Mouse (Mus musculus) forebrain, embryonic 16.5 days (tissue): ENCODE results near the gene Rtl6. TPM values are rescaled to one million over a fixed set of nuclear protein-coding genes. Genes with fewer than 3 reads are reported as not detected.

Source experiments
- ATAC-seq: fragments of 200-750 bp; cut with Nextera tagmentation; 2 replicates; pipeline ENCODE4 v1.8.0; 2017; ENCODE audit warnings: mild to moderate bottlenecking, moderate library complexity
- H3K27ac ChIP-seq: fragments of 300-500 bp; sonication (generic); 2 replicates; pipeline ENCODE4 v1.5.1; 2014; ENCODE audit warnings: low read length, control low read depth
- H3K27me3 ChIP-seq: fragments of 300-500 bp; sonication (generic); replicated peaks from 2 replicates; pipeline ENCODE4 v1.6.1; 2014; ENCODE audit warnings: low read length; ENCODE audit not compliant: control insufficient read depth, insufficient read depth
- H3K36me3 ChIP-seq: fragments of 300-500 bp; sonication (generic); 2 replicates; pipeline ENCODE4 v1.6.1; 2014; ENCODE audit not compliant: control insufficient read depth, insufficient read depth
- H3K4me1 ChIP-seq: fragments of 300-500 bp; sonication (generic); replicated peaks from 2 replicates; pipeline ENCODE4 v1.6.1; 2014; ENCODE audit warnings: low read length; ENCODE audit not compliant: control insufficient read depth, insufficient read depth
- H3K4me2 ChIP-seq: fragments of 300-500 bp; sonication (generic); 2 replicates; pipeline ENCODE4 v1.6.1; 2014; ENCODE audit warnings: mild to moderate bottlenecking, low read length, control low read depth
- H3K4me3 ChIP-seq: fragments of 300-500 bp; sonication (generic); replicated peaks from 2 replicates; pipeline ENCODE4 v1.5.1; 2014; ENCODE audit warnings: mild to moderate bottlenecking, low read length, control low read depth
- H3K9ac ChIP-seq: fragments of 300-500 bp; sonication (generic); replicated peaks from 2 replicates; pipeline ENCODE4 v1.6.1; 2014; ENCODE audit warnings: low read depth, low read length, control low read depth
- H3K9me3 ChIP-seq: fragments of 300-500 bp; sonication (generic); 2 replicates; pipeline ENCODE4 v1.6.1; 2016; ENCODE audit warnings: low read length; ENCODE audit not compliant: control insufficient read depth
- WGBS: fragments of 180-500 bp; shearing (Covaris S2); extraction: QIAGEN DNeasy Blood & Tissue Kit; methylation state at CpG from one replicate; pipeline ENCODE4 v1.1.7; 2014; 5-methylcytosine and 5-hydroxymethylcytosine counted together
- polyA plus RNA-seq: library from polyadenylated mRNA; unstranded; fragments of >200 nt; fragmentation: Nextera tagmentation; extraction: Ambion mirVana; gene quantifications from 2 replicates; pipeline ENCODE4 v1.2.1, GENCODE M21; 2015

Gene Rtl6
- polyA plus RNA-seq, 1 experiment from 2014 or later: 74.8 TPM

DNA sequence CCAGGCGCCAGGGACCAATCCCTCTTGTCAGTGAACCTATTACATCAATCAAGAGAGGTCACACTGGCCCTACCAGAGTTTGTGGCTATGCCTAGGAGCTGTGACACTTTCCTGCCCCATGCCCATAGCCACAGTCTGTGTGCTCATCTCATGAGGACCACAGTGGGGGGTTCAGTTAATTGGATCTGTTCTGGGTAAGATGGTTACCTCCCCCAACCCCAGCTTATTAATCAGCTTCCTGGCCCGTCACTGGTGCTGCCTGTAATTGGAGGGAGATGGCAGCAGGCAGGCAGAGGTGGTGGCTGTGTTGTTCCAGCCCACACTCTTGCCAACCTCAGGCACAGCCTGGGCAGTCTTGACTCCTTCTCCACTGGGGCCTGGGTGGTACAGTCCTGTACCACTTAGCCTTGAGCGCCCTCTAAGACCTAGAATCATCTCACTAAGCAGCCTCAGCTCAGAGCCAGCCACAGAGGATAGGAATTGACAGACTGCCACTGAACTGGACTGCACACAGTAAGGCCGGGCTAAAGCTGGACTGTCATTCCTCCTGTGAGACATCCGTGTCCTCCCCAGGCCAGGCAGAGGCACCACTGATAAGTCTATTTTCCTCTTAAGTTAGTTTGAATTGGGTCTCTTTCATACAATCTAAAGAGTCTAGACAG is 32.3 kb downstream of the Rtl6 start:
- ATAC-seq: peak; percentile 57; the same call in 1 of the 2 replicates
- no peak overlapping the region for H3K9ac ChIP-seq
- no peak overlapping the region for H3K4me2 ChIP-seq
- no peaks in the 10 kb centered on the region for H3K9me3 ChIP-seq
- H3K27ac ChIP-seq: no peak overlapping the region
- 50% methylated on average over 5 of the region's 5 CpGs for WGBS
- no peaks in the 10 kb centered on the region for H3K36me3 ChIP-seq
- no peaks in the 10 kb centered on the region for H3K27me3 ChIP-seq
- H3K4me3 ChIP-seq: no peak overlapping the region
- peaks cover 7% of the 10 kb centered on the region; the same call in 1 of the 2 replicates for H3K4me1 ChIP-seq

DNA sequence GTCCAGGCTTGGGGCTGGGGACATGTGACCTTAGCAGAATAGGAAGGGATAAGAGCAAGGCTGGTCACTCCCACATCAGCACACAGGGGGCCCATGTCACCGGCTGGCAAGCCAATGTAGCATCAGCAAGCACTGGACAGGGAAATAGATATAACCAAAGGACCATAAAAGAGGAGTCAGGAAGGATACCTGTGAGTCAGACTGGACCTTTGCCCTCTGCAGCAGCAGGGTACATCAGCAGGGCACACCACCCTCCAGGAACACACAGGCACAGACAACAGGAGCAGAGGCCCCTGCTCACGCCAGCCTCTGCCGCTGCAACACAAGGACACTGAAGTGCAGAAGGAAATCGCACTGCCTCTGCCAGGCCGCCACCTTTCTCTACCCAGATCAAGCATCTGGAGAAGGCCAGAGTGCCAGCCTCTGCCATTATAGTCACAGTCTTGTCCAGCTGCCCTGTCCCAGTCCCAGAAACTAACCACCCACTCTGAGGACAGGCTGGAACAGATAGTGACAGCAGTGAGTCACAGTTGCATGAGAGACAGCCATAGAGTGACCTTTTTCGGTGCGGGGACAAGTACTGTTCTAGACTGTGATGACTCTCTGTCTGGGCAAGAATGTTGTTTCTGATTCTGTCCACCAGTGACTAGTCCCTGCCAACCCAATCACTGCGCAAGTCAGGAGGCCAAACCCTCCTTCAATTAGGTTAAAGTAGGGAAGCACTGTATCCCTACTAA is 34.5 kb downstream of the Rtl6 start:
- H3K4me1 ChIP-seq: peaks cover 13% of the 10 kb centered on the region

DNA sequence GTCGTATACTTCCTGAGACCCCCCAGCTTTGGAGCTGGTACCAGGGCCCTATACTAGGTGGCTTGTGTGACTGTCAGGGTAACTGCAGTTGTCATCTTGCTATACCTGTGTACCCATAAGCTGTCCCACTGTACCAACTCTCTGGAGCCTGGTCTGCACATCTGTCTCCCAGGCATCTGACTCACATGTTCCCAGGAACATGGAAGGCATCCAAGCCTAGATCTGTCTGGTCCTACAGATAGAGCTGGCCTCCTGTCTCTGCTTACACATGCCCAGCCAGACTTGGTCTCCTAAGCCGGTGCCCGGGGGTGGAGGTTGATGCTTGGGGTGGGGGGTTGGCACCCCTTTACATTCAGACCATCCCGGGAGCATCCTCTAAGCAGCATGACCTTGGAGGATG is 36.1 kb downstream of the Rtl6 start:
- no peak overlapping the region for H3K4me3 ChIP-seq
- no peak for ATAC-seq
- H3K4me1 ChIP-seq: peaks cover 8% of the 10 kb centered on the region
- no peak overlapping the region for H3K27ac ChIP-seq
- no peaks in the 10 kb centered on the region for H3K9me3 ChIP-seq
- no peaks in the 10 kb centered on the region for H3K36me3 ChIP-seq
- no peak overlapping the region for H3K4me2 ChIP-seq
- H3K27me3 ChIP-seq: no peaks in the 10 kb centered on the region
- H3K9ac ChIP-seq: no peak overlapping the region
- 68% methylated on average over 4 of the region's 4 CpGs for WGBS

More for the DNA sequence above, 34.5 kb downstream of the Rtl6 start:
- 88% methylated on average over 8 of the region's 8 CpGs for WGBS
- Histone ChIP-seq H3K4me2 (no peak overlapping the region), H3K27ac (no peak overlapping the region), H3K4me3 (no peak overlapping the region), H3K27me3 (no peaks in the 10 kb centered on the region), H3K36me3 (no peaks in the 10 kb centered on the region), H3K9me3 (no peaks in the 10 kb centered on the region), H3K9ac (no peak overlapping the region)
- no peak for ATAC-seq

DNA sequence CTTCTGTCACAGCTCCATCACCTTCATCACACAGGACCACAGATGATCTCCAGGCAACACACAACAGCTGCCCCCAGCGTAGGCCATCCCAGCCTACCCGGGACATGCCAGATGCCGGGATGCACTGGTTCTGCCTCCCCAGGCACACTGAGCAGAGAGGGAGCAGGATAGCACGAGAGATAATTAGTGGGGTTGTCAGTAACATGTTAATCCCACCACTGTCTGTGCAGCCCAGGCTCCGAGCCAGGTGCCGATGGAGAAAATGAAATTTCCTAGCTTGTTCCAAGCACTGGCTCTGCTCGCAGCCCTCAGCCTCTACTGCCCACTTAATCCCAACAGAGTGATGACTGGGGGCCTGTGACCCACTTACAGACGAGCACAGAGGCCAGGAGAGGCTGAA is 39.1 kb downstream of the Rtl6 start:
- Histone ChIP-seq H3K27ac (no peak overlapping the region), H3K27me3 (no peaks in the 10 kb centered on the region), H3K4me3 (no peak overlapping the region), H3K4me2 (no peak overlapping the region), H3K4me1 (peaks cover 8% of the 10 kb centered on the region), H3K9ac (0 out of 2 replicates have a peak overlapping the region, but pooled peaks have one; percentile 5), H3K9me3 (no peaks in the 10 kb centered on the region), H3K36me3 (no peaks in the 10 kb centered on the region)
- WGBS: 28% methylated on average over 8 of the region's 8 CpGs
- peak; percentile 64 for ATAC-seq

DNA sequence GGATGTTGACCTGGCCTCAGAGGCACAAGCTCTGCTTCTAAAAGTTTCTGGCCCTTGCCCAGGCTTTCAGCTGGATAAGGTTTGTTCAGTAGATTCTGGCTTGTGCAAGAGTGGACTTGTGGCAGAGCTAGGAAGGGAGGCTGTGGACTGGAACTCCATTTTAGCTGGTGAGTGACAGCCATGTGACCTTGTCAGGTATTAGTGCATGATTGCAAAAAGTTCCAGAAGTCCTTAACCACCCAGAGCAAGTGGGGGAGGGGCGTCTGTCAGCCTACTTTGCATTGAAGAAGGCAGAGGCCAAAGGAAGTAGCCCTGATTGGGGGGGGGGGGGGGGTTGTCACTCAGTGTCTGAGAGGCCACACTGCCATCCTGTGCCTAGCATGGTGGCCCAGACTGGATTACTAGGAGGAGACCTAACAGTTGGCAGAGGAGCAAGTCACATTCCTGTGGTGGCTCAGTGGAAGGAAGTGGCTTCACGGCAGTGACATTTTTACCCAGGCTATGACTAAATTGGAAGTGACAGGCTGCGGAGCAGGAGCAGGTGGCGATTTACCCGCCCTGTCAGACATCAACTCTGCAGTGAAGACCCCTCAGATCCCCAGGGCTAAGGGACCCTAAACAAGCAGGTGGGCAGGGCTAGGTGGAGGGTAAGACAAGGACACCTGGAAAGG is 44.9 kb downstream of the Rtl6 start:
- H3K36me3 ChIP-seq: no peaks in the 10 kb centered on the region
- no peak overlapping the region for H3K27ac ChIP-seq
- H3K4me2 ChIP-seq: no peak overlapping the region
- H3K27me3 ChIP-seq: no peaks in the 10 kb centered on the region
- 59% methylated on average over 5 of the region's 5 CpGs for whole genome bisulfite sequencing
- H3K9ac ChIP-seq: no peak overlapping the region
- H3K4me1 ChIP-seq: peaks cover 22% of the 10 kb centered on the region
- no peak overlapping the region for H3K4me3 ChIP-seq
- H3K9me3 ChIP-seq: no peaks in the 10 kb centered on the region; the same call in 1 of the 2 replicates
- no peak for ATAC-seq

DNA sequence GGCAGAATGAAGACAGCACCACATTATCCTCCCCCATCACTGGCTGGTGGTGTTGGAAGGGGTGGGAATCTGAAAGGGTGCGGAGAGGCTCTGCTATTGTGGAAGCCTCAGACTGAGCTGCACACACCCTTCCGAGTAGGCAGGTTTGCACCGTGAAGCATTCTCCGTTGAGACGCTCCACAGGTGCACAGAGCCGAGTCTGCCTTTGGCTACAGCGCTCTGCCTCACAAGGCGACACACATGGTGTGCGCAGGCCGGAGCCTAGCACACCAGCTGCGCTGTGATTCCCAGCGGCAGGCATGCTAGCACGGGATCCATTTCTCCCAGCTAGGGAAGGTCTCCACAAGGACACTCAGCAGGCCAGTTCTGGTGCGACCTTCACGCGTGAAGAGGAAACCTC is 47.6 kb downstream of the Rtl6 start:
- no peaks in the 10 kb centered on the region; the same call in 1 of the 2 replicates for H3K9me3 ChIP-seq
- peak; percentile 49 for ATAC-seq
- H3K27ac ChIP-seq: no peak overlapping the region
- H3K27me3 ChIP-seq: no peaks in the 10 kb centered on the region
- 62% methylated on average over 16 of the region's 16 CpGs for WGBS
- no peak overlapping the region for H3K4me3 ChIP-seq
- H3K36me3 ChIP-seq: no peaks in the 10 kb centered on the region
- H3K9ac ChIP-seq: no peak overlapping the region
- H3K4me1 ChIP-seq: peaks cover 31% of the 10 kb centered on the region
- no peak overlapping the region for H3K4me2 ChIP-seq

DNA sequence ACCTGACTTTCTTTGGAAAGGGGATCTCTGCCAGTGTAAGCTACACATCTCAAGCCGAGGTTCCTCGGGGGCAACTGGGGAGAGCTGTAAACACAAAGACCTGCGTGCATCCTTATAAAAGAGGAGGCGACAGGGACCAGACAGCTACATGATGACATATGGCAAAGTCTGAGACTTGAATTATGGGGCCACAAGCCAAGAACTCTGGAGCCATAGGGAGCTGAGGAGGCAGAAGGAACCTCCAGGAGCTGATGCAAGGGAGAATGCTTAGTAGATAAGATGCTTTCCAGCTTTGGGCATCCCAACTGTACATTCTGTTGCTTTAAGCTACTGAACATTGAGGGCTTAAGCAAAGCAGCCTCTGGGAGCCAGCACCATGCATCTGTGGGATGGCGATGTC is 48.5 kb downstream of the Rtl6 start:
- no peaks in the 10 kb centered on the region for H3K27me3 ChIP-seq
- no peak for ATAC-seq
- no peak overlapping the region for H3K4me2 ChIP-seq
- H3K9me3 ChIP-seq: no peaks in the 10 kb centered on the region; the same call in 1 of the 2 replicates
- no peak overlapping the region for H3K9ac ChIP-seq
- no peak overlapping the region for H3K4me3 ChIP-seq
- H3K36me3 ChIP-seq: no peaks in the 10 kb centered on the region
- no peak overlapping the region for H3K27ac ChIP-seq
- H3K4me1 ChIP-seq: peaks cover 34% of the 10 kb centered on the region
- WGBS: 55% methylated on average over 5 of the region's 5 CpGs

DNA sequence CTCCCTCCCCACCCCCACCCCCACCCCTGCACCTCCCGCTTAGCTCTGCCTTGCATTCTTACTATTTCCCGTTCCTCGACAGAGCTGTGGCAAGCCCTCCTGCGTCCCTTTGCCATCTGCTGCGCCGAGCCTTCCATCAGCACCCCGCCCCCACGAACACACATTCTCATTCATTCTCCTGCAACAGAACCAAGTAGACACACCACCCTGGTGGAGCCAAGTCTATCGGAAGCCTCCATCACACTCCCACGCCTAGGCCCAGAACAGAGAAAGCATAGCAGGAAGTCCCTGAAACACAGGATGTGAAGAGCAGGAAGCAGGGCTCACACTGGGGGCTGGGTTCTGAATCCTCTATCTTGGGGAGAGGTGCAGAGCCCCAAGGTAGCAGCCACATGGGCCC is 51.6 kb downstream of the Rtl6 start:
- no peaks in the 10 kb centered on the region for H3K27me3 ChIP-seq
- no peaks in the 10 kb centered on the region for H3K36me3 ChIP-seq
- WGBS: 57% methylated on average over 10 of the region's 10 CpGs
- ATAC-seq: no peak
- H3K4me3 ChIP-seq: no peak overlapping the region
- H3K9me3 ChIP-seq: no peaks in the 10 kb centered on the region
- H3K27ac ChIP-seq: no peak overlapping the region
- H3K4me2 ChIP-seq: no peak overlapping the region
- H3K4me1 ChIP-seq: peaks cover 34% of the 10 kb centered on the region
- no peak overlapping the region for H3K9ac ChIP-seq

DNA sequence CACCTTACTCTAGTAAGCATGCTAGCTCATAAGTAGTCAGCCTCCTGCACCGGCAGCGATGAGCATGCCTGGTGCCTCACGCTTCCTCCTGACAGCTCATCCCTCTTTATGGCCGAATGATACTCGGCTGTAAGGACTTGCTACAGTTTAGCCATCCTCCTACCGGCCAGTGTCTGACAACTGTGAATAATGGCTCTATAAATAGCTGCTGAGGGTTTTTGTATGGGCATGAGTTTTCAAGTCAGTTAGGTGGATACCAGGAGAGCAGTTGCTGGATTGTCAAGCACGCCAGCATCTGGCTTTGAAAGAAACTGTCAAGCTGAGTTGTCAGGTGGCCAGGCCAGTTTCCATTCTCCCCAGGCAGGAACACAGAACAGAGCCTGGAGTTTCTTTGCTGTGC is 52.7 kb downstream of the Rtl6 start:
- WGBS: 39% methylated on average over 7 of the region's 7 CpGs
- Histone ChIP-seq H3K4me3 (no peak overlapping the region), H3K9ac (no peak overlapping the region), H3K9me3 (no peaks in the 10 kb centered on the region), H3K27ac (no peak overlapping the region), H3K27me3 (no peaks in the 10 kb centered on the region), H3K4me1 (peaks cover 31% of the 10 kb centered on the region), H3K4me2 (no peak overlapping the region), H3K36me3 (no peaks in the 10 kb centered on the region)
- ATAC-seq: no peak
